Mouse (Mus musculus): ENCODE results near the gene Gm10837.

Gene Gm10837

DNA sequence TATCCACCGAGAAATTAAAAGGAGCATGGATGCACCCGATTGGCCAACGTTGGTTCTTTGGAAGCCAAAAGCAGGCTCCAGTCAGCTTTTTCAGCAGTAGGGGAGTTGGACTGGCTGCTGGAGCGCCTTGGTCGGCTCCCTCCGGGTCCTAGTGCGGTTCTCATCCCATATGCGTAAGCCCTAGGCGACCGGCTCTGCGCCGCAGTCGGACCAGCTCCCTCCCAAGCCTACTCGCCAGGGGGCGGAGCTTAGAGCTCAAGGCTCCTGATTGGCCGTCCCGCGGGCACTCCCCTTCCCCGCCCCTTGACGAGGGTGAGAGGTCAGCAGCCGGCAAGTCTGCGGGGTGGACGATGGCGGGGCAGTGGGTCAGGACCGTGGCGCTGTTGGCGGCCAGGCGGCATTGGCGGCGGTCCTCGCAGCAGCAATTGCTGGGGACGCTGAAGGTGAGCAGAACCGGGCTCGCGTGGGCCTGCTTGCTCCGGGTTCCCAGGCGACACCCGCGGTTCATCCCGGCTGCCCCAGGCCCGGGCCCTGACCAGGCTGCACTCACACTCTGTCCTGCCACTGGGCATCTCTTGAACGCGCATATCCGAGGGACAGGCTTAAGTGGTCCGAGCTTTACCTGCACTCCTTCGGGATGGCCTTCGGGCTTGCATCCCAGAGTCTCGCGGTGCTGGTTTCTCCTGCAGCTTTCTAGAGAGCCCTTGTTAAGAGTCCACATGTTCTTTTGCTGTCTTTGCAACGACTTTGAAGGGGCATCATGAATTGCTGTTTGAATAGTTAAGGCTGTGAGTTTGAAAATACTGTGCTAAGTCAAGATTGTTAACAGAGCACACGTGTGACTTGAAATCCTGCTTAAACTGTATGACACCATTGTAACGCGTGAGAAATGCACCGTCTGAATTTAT, 43.9 kb downstream of the Gm10837 start, which contains the start of gene Pcca:
Gene Pcca, plus strand, starts transcription at position 308 of the 908 bp plus-strand sequence.
- DNase-seq (ENCODE audit: low spot score): peak; percentile 96

DNA sequence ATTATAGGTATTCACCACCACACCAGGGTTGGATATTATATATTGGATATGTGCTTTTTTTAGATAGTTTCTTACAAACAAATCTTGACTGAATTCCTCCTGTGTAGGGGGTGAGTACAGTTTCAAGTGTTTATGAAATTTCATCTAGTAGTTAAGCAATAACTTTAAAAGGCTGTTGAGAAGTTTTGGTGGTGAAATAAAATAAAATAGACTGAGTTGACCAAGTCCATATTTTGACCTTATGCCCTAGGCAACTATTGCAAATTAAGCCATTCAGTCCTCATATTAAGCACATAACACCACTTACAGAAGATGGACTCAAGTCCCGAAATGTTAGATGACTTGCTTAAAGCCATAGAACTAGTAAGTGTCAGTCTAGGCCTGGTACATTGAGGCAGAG, 45.6 kb downstream of the Gm10837 start:
- no peak for DNase-seq (ENCODE audit: low spot score)
